Mouse (Mus musculus) fibroblast of lung, adult 2 months (primary cell): ENCODE measurements at regions not wholly inside any gene's neighbourhood (a gene's known extent, or its start where the extent isn't known, plus 50 kb on each side); places are given as distances from the start of the nearest gene placed in this dataset.
A peak's percentile ranks its signal among the peaks of the same experiment; 100 is the strongest.

Source experiments
- DNase-seq: peaks from one replicate; pipeline ENCODE4 v3.0.0-alpha.2; 2011; ENCODE audit warnings: low read depth

DNA sequence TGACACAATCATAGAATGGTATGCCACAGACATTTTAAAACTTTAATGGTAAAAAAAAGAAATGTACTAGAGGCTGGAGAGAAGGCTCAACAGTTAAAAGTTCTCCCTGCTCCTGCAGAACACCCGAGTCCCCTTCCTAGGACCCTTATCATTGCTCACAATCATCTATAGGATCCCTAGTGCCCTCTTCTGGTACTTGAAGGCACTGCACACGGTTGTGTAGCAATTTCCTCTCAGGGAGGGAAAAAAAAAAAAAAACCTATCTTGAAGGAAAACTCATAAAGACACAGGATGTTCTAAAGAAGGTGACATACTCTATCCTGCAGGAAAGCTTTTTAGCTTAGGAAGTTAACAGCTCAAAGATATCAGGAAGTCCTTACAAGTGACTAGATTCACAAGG is 154.4 kb upstream of the Lmcd1 start:
- no peak for DNase-seq

DNA sequence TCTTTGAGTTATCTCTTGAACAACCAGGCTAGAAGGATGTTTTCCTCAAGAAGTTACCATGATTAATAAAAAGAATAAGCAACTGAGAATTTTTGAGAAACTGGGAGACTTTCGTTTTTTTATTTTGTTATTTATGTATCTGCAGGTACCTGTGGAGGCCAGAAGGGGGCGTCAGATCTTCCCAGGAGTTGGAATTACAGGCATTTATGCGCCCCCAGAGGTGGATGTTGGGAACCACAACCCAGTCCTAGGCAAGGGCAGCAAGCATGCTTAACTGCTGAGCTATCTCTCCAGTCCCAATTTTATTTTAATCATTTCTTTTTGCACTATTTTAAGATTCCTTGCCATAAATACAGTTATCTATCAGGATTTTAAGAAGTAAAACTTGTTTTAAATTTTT is 140.0 kb upstream of the Lmcd1 start:
- DNase-seq, result peak; percentile 22

DNA sequence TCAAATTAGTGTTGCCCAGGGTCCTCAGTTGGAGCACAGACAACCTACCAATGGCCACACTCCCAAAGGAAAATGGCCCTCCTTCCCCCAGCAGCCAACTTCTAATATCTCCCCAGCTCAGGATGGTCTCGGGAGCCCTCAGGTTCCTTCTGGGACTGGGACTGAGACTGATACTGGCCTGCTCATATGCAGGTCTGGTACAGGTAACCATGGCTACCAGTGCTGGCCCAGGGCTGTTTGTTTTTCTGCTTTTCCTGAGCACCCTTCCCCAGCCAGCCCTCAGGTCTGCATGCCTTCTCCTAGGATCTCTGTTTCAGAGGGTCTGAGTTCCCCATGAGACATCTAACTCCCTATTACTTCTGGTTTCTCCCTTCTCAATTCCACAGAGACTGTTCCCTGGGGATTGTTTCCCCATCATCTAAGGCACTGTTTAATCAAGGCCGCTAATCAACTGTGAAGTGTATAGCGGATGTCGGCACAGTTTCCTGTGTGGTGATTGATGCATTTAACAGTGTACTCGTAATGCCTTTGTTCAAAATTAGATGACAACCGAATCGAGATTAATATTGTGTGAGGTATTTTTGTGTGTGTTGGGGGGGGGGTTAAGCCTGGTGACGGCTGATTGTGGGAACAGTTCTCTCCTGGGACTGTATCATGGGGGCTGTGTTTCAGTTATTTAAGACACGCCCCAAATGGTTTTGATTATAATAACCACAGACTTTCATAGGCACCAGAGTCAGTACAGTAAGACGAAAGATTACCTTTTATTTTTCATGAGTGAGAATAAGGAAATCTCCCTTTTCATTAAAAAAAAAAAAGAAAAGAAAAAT is 120.8 kb upstream of the Lmcd1 start:
- no peak for DNase-seq

DNA sequence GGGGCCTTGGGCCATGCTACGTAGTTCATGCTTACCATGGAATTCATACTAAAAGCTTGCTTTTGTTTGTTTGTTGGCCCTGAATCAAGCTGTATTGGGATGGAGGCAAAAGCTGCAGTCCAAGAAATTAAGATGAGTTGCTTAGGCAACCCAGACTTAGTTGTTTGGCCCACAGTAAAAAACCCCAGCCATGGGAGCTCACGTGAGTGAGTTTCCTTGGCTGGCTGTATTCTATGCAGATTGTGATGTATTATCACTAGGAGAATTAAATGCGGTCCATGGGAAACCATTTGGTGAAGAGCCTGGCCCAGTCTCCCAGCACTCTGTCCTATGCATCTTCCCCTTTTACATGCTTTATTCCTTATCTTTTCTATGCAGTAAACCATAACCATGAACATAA is 106.1 kb upstream of the Lmcd1 start:
- DNase-seq, result no peak

DNA sequence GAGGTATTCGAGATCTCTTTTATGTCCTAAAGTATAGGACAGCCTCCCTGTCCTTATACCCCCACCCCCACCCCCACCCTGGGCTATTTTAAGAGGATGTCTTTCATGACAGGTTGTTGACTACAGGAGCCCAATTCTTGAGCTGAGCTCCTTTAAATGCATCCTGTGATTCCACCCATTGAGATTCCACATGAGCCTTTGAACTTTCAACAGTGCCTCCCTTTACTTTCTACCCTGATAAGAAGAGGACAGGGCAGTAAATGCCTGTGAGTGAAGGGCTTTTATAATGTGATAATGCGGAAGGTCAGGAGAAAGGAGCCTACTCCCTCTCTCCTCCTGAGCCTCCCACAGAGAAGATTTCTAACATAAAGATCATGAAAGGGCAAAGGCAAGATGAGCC is 97.2 kb upstream of the Lmcd1 start:
- no peak for DNase-seq

DNA sequence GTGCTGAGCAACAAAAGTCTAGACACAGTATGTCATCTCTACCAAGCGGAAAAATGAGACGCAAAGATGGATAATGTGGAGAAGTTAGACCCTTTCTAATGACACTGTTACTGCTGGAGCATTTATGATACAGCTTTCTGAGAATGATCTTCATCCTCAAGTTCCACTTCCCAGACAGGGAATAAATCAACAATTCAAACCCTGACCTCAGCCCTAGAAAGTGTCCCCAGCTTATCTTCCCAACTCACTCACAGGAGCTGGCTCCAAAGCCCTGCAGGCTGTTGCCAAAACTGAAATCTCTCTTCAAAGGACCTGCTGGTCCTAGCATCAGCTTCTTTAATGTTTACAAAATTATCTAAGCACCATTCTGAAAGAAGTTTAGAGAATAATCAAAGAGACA is 85.9 kb upstream of the Lmcd1 start:
- no peak for DNase-seq

DNA sequence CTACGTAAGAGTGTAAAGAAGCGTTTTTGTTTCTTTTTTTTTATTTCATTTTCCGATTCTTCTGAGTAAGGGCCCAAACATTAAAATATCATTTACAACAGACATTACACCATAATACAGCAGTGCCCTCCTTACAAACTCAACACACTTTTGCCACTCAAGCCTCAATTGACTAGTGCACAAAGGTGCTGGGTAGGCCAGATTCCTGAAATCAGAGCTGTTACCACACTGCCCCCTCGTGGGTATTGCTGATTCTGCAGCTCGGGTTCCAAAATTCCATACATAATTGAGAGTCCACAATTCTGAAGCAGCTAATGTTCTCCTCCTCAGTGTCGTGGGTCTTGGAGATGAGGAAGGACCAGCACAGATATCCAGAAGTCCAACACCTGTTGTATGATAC is 82.5 kb upstream of the Lmcd1 start:
- DNase-seq, result no peak

DNA sequence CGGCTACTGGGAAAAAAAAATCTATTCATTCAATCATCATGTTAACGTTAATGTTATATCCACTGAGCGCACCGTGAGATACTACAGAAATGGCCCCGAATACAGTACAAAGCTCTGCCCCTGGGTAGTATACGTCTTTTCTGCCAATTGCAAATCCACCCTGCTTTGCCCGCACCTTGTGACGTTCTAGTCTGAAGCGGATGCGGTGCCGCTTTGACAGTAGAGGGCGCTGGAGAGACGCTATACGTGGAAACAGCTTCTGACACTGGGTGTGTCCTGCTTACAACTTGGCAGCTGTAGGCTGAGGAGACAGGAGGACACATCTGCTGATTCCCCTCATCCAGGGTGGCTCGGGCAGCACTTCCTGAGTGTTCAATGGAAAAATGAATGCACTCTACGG is 76.1 kb upstream of the Lmcd1 start:
- peak; percentile 62 for DNase-seq

DNA sequence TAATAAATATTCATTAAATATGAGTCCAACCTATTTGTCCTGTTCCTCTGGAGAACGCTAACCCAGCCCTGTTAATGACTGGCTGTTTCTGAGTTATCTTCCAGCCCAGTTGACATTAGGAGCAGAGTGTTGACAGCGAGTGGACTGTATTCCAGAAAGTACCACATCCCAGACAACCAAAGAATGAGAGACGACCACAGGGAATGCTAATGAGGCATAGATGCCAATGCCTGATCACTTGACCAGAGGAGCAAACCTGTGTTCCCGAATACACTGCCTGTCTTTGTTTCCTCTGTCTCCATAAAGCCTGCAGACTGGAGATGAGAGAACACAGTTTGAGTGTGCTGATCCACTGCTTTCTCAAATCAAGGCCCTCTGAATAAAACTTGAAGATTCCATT is 74.3 kb upstream of the Lmcd1 start:
- DNase-seq, result peak; percentile 89

DNA sequence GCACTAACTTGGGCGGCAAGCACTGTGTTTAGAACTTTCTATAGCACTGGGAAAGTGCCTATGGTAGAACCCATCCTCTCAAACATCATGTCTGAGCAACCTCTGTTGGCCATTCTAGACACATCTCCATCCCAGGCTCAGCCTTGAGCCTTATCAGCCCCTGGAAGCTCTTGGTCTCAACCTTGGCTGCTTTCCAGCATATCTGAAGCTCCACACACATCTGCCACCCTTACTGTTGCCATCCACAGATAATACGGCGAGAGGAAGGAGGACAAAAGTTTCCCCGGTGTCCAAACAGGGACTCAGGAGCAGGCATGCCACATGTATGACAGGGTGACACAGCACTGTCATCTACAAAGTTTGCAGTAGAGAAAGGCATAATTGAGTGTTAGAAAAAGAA is 71.4 kb upstream of the Lmcd1 start:
- DNase-seq, result no peak

DNA sequence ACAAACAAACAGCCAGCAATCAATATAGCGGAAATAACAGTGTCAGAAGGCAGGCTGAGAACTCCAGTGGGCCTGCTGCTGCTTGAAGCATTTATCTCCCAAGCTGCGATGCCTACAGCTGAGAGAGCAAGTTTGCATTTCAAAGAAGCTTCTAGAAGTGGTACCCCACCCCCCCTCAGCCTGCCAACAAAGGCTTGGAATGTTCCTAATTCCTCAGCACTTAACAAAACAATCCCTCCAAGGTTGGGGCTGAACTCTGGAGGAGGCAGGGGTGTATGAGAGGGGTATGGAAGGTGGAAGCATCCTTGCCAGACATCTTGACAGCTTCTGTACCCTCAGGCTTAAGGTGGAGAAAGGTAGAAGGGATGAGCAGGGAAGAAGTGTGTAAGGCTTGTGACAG is 70.2 kb upstream of the Lmcd1 start:
- DNase-seq, result no peak

DNA sequence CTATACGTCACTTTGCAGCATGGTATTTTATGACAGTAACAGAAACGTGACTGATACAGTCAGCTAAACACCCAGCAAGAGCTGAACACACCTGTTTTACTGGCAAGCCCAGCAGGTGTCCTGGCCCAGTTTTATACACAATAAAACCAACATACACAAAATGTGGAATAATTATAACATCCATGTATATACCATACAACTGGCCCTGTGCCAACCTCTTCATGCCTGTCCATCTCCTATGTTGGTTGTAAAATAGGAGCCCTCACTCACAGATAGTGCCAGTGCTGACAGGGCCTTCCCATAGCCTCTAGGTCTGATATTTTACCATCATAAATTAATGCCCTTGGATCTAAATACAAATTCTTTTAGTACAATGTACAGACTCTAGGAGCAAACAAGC is 68.6 kb upstream of the Lmcd1 start:
- DNase-seq, result no peak

DNA sequence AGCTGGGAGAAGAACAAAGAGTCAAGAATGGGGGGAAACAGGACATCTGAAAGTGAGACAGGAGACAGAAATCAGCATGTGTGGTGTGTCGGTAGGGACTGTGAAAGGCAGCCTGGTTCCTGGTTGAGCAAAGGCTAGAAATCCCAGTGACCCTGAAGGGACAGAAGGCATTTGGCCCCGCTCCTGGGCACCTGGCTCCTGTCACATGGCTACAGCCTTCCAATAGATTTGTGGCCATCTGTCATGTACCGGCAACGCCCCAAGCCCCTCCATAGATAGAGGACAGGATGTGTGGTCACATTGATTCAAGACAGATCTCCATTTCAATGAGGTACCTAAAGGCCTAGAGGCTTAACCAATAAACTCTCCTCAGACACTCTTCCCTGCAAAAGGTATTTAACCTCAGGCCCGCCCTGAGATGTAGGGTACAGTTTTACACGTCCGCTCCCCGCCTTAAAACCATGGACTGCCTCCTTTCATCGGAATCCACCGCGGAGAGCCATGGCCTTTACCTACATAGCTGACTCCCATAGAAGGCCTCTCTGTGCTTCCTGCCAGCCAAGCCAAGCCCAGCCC is 68.0 kb upstream of the Lmcd1 start:
- no peak for DNase-seq

DNA sequence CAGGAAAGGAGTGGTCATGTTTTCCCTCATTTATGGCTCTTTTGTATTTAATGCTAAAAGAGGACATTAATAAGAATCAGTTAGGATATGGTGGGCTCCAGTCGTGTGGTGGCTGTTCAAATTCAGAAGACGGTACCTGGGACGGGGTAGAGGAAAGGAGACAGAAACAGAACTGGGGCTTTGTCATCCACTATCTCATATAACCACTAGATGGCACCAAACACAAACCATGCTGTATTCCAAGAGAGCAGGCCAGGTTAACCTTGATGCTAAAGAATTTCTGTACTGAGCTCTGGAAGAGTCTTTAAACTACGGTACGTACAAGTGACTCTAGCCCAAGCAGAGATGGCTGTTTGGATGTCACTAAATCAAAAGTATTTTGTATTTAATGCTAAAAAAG is 66.3 kb upstream of the Lmcd1 start:
- no peak for DNase-seq

DNA sequence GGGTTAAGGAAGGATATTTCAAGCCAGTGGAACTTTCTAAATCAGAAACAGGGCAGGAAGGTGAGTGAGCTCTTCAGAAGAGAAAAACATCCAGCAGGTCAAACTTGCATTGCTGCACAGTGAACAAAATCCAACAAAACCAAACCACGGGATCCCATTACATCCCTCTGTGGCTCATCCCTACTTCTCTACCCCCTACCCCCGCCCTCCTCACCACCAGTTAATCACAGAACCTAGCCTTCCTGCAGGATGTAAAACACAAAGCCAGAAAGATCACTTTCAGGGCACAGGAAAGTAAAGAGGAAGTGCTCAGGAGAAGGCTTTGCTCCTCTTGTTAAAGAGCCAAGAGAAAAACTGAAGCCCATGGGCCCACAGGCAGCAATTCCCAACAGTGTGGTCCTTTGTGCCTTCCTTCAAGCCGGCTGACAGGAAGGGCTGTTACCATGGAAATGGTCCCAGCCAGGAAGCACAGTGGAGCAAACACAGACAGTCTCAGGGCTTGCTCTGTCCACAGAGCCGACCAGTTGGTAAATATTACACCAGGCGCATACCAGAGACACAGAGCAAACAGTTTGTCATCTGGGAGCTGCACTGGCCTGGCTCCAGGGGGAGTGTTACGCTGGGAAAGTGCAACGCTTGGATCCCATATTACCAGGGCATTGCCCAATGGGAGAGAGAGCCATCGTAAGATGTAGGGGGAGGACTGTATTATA is 63.2 kb upstream of the Lmcd1 start:
- peak; percentile 96 for DNase-seq

DNA sequence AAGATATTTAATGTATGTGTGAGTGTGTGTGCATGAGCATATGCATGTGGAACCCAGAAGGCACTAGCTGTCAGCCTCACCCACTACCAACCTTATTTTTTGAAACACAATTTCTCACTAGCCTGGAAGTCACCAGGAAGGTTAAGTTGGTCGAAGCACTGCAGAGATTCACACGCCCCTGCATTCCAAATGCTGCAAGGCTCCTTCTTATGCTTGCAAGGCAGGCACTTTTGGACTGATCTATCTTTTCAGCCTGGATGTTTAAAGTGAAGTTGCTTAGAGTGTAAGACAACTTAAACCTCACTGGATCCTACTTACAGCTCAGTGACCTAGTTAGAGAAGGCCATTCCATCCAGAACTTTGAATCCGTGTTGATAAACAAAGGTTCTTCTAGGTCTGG is 56.7 kb upstream of the Lmcd1 start:
- DNase-seq, result no peak

DNA sequence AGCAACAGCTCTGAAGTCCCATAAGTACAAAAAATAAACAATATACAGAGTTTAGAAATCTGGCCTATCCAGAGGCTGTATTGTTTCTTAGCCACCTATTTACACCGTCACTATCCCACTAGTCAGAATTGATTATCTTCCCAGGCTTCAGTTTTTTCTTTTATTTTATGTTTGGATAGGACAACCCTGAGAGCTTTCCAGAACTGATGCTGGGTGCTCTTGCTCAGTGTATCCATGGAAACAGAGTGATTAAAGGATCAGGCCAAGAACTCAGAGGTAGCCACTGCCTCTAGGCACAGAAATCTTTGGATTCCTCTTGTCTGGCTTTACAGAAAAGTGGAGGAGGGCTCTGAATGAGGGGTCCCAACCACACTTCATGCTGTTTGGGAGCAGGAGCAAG is 55.3 kb upstream of the Lmcd1 start:
- DNase-seq, result no peak

DNA sequence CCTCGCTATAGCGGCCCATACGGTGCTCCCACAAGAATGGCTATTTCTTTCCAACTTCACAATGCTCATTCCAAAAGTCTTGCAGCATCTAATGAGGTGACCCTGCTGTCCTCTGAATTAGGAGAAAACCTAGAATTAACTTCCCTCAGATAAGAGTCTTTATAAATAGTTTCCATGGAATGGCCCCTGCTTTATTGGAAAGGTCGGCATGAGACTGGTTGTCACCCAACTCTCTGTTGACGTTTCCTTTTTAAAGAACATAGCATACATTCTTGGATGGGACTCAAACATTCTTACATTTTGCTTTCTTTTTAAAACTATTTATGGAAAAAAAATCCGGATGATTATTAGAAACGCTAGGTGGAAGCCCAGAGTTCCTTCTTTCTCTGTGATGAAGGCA is 53.9 kb upstream of the Lmcd1 start:
- DNase-seq, result no peak

DNA sequence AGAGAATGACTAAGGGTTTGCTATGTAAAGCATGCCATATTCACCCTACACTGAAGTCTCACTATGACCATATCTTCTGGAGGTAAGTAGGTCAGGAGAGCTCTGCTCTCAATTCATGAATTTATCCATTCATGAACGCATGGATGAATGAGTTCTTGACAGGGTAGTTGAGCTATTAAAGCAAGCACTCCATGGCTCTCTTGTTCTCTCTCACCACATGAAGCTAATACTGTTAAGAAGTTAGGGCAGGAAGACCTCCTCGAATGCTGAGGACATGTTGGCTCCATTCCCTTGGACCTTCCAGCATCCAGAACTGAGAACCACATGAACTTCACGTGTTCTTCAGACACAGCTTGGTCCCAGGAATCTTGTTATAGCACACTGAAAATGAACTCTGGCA is 53.4 kb upstream of the Lmcd1 start:
- no peak for DNase-seq

DNA sequence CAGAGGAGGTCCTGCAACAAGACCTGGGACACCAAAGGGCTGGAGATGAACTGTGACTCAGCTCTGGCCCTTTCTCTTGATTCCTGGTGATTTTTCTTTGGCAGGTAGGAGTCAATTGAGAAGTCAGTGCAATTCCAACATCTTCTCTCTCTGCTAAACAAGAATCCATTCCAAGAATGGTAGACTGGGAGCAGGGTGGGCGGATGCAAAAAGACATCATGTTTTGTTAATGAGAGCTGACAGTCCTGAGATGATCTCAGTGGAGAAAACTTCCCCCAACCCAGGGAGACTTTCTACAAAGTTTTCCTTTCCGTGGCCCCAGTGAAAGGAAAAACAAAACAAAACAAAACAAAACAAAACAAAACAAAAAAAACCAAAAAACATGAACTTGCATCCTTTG is 52.2 kb upstream of the Lmcd1 start:
- no peak for DNase-seq

DNA sequence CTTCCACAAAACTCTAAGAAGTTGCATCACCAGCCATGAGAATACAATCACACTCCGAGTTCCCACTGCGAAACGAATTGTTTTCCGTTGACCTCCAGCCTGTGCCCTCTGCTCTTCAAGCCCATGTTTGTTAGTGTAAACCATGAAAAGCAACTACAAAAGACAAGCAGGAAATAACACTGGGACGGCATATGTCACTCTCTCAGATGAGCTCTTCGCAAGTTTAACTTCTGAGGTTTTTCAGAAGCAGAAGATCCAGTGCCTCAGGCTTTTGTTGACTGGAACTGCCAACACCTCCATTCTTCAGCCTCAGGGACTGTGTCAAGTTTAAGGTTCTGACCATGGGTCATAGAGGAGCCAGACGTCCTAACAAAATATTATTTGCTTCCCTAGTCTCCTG is 50.2 kb upstream of the Lmcd1 start:
- DNase-seq, result no peak
